Mouse (Mus musculus): ENCODE results near the gene Rabgap1l. TPM values are rescaled to one million over a fixed set of nuclear protein-coding genes. Genes with fewer than 3 reads are reported as not detected.
A peak's percentile ranks its signal among the peaks of the same experiment; 100 is the strongest.
"Not testable (repeated sequence)": the region's sequence is repeated elsewhere in the genome, so short reads cannot be mapped to it uniquely, and the experiment has no call there.

The Rabgap1l gene
- polyA plus RNA-seq, 1 experiment from 2014 or later, result 41.7 TPM

DNA sequence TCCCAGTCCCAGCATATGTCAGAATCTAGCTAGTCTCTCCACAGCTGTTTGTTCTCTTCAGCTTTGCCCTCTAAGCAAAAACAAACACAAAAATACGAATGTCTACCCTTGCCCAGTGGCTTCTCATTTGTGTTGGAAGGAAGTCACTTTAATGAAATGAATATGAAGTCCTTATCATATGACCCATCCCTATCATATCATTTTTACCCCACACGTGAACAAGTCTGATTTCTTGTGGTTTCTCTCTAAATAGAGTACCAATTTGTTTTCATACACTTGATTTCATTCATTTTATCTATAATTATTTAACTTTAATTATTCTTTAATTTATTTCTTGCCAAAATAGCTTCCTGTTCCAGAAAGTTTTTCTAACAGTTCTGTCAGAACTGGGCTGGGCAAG lies 341.3 kb downstream of the Rabgap1l start:
- no peak for ATAC-seq (ENCODE audit: low FRiP score)
- Histone ChIP-seq H3K4me1 (replicated peaks; ENCODE audit: control insufficient read depth, insufficient read depth, low read length) (no peaks in the 10 kb centered on the region), H3K4me2 (replicated peaks) (no peak overlapping the region), H3K36me3 (replicated peaks; ENCODE audit: control insufficient read depth, insufficient read depth) (no peaks in the 10 kb centered on the region), H3K27me3 (ENCODE audit: control insufficient read depth, insufficient read depth, low read length) (no peaks in the 10 kb centered on the region), H3K9me3 (ENCODE audit: control insufficient read depth, low read length) (no peaks in the 10 kb centered on the region), H3K4me3 (replicated peaks; ENCODE audit: low read length) (no peak overlapping the region), H3K27ac (no peak overlapping the region), H3K9ac (no peak overlapping the region)
- WGBS, result 79% methylated on average over 2 of the region's 2 CpGs
- DNase-seq (ENCODE audit: low spot score), result no peak

DNA sequence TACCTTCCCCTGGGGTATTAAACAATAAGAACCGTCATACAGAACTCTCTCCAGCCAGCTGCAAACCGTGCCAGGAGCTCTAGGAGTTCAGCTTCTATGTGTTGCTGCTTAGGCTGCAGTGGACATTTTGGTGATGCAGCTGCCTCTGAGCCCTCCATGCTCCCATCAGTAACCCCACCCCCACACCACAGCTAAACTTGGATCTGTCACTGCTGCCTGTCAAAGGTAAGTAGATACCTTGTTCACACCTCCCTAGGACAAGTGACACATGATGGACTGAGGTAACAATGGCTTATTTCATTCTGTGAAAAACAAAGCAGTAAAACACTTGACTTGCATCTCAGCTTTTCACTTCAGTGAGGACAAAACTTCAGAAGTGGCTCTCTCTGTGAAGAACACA lies 344.3 kb downstream of the Rabgap1l start:
- H3K27me3 ChIP-seq (ENCODE audit: control insufficient read depth, insufficient read depth, low read length), result no peaks in the 10 kb centered on the region
- no peak for ATAC-seq (ENCODE audit: low FRiP score)
- 53% methylated on average over 2 of the region's 2 CpGs for WGBS
- no peaks in the 10 kb centered on the region for H3K9me3 ChIP-seq (ENCODE audit: control insufficient read depth, low read length)
- no peak overlapping the region for H3K4me3 ChIP-seq (replicated peaks; ENCODE audit: low read length)
- no peaks in the 10 kb centered on the region for H3K36me3 ChIP-seq (replicated peaks; ENCODE audit: control insufficient read depth, insufficient read depth)
- H3K4me2 ChIP-seq (replicated peaks), result no peak overlapping the region
- no peaks in the 10 kb centered on the region for H3K4me1 ChIP-seq (replicated peaks; ENCODE audit: control insufficient read depth, insufficient read depth, low read length)
- DNase-seq (ENCODE audit: low spot score), result no peak
- H3K9ac ChIP-seq, result no peak overlapping the region
- no peak overlapping the region for H3K27ac ChIP-seq

DNA sequence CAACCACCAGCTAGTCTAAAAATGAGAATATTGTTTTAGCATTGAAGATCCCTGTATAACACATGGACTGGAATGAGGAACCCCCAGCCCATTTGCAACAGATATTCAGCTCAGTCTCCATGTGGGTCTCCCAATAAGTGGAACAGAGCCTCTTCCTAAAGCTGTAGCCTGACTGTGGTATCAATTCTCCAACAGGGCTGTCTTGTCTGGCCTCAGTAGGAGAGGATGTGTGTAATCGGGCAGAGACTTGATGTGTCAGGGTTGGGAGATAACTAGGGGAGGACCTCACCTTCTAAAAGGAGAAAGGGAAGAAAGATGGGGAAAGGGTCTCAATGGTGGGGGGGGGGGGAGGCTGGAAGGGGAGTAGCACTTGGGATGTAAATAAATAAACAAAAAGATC lies 346.2 kb downstream of the Rabgap1l start:
- WGBS, result 79% methylated on average over 1 of the region's 1 CpGs
- Histone ChIP-seq H3K4me3 (replicated peaks; ENCODE audit: low read length) (no peak overlapping the region), H3K9ac (no peak overlapping the region), H3K9me3 (ENCODE audit: control insufficient read depth, low read length) (no peaks in the 10 kb centered on the region), H3K4me1 (replicated peaks; ENCODE audit: control insufficient read depth, insufficient read depth, low read length) (no peaks in the 10 kb centered on the region), H3K4me2 (replicated peaks) (no peak overlapping the region), H3K27ac (no peak overlapping the region), H3K27me3 (ENCODE audit: control insufficient read depth, insufficient read depth, low read length) (no peaks in the 10 kb centered on the region), H3K36me3 (replicated peaks; ENCODE audit: control insufficient read depth, insufficient read depth) (no peaks in the 10 kb centered on the region)
- ATAC-seq (ENCODE audit: low FRiP score) (no peak), DNase-seq (ENCODE audit: low spot score) (no peak)

DNA sequence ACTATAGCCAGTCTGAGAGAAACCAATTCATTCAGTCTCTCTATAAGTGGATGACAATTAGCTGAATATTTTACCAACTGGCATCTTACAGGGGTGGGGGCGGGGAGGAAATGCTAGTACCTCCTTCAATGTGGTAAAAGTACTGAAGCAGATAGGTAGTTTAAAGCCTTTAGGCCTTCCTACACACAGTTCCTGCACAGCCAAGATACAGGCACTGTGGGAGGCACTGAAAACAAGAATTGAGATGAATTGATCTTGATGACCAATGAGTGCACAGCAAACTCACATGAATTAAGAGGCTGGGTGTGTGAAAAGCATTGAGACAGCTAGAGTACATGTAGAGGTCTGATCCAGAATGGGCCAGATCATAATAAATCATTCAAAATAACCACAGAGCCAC lies 349.5 kb downstream of the Rabgap1l start:
- Histone ChIP-seq H3K9me3 (ENCODE audit: control insufficient read depth, low read length) (no peaks in the 10 kb centered on the region), H3K4me2 (replicated peaks) (no peak overlapping the region), H3K9ac (no peak overlapping the region), H3K4me3 (replicated peaks; ENCODE audit: low read length) (no peak overlapping the region), H3K36me3 (replicated peaks; ENCODE audit: control insufficient read depth, insufficient read depth) (no peaks in the 10 kb centered on the region), H3K27ac (no peak overlapping the region), H3K4me1 (replicated peaks; ENCODE audit: control insufficient read depth, insufficient read depth, low read length) (no peaks in the 10 kb centered on the region), H3K27me3 (ENCODE audit: control insufficient read depth, insufficient read depth, low read length) (no peaks in the 10 kb centered on the region)
- ATAC-seq (ENCODE audit: low FRiP score) (no peak), DNase-seq (ENCODE audit: low spot score) (no peak)
- 77% methylated on average over 1 of the region's 1 CpGs for WGBS

DNA sequence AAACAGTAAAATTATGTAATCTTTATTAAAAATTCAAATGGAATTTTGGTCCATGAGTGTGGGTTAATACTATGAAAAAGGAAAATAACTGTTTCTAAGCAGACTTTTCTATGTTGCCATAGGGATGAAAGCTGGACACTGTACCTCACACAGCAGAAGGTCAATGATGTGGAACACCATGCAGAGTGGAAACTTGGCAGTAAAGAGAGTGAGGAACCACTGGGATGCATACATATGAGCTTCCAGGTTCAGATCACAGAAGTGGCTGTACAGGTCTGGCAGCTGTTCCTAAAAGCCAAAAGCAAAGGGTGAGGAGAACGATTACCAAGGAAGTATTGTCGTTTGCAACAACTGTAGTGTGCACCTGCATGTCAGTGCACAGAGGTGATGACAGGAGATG lies 351.3 kb downstream of the Rabgap1l start:
- ATAC-seq (ENCODE audit: low FRiP score) (peak; percentile 83), DNase-seq (ENCODE audit: low spot score) (peak; percentile 42)
- Histone ChIP-seq H3K4me3 (replicated peaks; ENCODE audit: low read length) (no peak overlapping the region), H3K27ac (no peak overlapping the region), H3K36me3 (replicated peaks; ENCODE audit: control insufficient read depth, insufficient read depth) (no peaks in the 10 kb centered on the region), H3K27me3 (ENCODE audit: control insufficient read depth, insufficient read depth, low read length) (no peaks in the 10 kb centered on the region), H3K9me3 (ENCODE audit: control insufficient read depth, low read length) (no peaks in the 10 kb centered on the region), H3K9ac (no peak overlapping the region), H3K4me2 (replicated peaks) (no peak overlapping the region), H3K4me1 (replicated peaks; ENCODE audit: control insufficient read depth, insufficient read depth, low read length) (no peaks in the 10 kb centered on the region)
- WGBS, result 71% methylated on average over 2 of the region's 2 CpGs

DNA sequence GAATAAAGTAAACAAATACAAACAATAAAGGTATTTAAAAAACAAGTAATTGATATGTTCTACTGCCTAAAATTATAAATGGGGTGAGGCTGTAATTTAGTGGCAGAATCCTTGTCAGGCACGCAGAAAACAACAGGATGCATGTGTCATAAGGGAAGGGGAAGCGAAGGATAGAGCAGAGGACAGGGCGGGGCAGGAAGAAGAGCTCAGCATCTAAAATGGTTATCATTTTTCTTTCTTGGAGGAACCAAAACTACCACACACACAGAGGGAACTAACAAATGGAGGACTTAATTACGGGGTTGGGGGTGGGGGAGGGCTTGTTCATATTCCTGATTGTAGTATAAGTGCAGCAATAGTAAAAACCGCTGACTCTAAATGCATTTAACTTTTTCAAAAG lies 351.9 kb downstream of the Rabgap1l start:
- Histone ChIP-seq H3K9ac (no peak overlapping the region), H3K4me1 (replicated peaks; ENCODE audit: control insufficient read depth, insufficient read depth, low read length) (no peaks in the 10 kb centered on the region), H3K9me3 (ENCODE audit: control insufficient read depth, low read length) (no peaks in the 10 kb centered on the region), H3K4me2 (replicated peaks) (no peak overlapping the region), H3K36me3 (replicated peaks; ENCODE audit: control insufficient read depth, insufficient read depth) (no peaks in the 10 kb centered on the region), H3K4me3 (replicated peaks; ENCODE audit: low read length) (no peak overlapping the region), H3K27ac (no peak overlapping the region), H3K27me3 (ENCODE audit: control insufficient read depth, insufficient read depth, low read length) (no peaks in the 10 kb centered on the region)
- ATAC-seq (ENCODE audit: low FRiP score), result no peak
- no peak for DNase-seq (ENCODE audit: low spot score)
- 85% methylated on average over 5 of the region's 5 CpGs for WGBS

DNA sequence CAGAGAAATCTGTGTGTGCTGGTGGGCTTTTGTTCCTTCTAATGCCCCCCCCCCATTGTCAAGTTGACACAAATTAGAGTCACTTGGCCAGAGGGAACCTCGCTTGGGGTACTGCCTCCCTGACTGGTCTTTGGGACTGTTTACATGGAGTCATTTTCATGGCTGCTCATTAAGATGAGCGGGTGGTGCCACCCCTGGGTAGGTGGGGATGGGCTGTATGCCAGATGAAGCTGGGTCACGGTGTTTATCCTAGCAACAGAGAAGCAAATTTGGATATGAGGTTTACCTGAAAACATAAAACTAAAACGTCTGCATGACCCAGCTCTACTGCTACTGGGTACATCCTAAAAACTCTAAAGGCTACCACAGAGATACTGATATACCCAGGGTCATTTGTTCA lies 354.2 kb downstream of the Rabgap1l start:
- H3K36me3 ChIP-seq (replicated peaks; ENCODE audit: control insufficient read depth, insufficient read depth), result no peaks in the 10 kb centered on the region

DNA sequence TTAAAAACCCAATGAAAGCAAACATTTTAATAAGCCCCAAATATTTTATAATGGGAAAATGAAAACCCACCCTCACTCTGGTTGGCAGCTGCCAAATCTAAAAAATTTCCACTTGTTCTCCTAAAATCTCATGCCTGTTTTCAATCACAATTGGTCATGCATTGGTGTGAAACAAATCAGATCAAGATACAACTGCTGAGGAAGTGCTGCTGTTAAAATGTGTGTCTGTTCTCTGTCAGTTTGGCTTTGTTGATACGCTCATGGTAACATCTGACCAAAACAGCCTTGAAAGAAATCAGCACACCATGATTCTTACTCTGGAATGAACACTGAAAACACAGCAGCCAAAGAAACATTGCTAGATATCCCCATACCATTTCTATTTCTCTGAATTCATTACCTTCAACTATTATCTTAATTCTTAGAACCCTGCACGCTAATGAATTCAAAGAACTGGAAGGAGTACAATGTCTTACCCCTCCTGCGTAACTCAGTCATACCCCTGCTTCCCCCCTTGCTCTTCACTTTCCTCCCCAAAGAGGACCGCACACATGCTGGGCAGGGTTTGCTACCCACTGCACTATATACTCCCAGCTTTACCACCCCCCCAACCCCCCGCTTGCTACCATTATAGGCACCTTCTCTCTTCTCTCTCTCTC lies 375.7 kb downstream of the Rabgap1l start:
- H3K4me3 ChIP-seq (replicated peaks; ENCODE audit: low read length), result no peak overlapping the region
- H3K9ac ChIP-seq, result no peak overlapping the region
- H3K4me1 ChIP-seq (replicated peaks; ENCODE audit: control insufficient read depth, insufficient read depth, low read length), result no peaks in the 10 kb centered on the region
- H3K36me3 ChIP-seq (replicated peaks; ENCODE audit: control insufficient read depth, insufficient read depth), result no peaks in the 10 kb centered on the region
- H3K27ac ChIP-seq, result no peak overlapping the region
- H3K27me3 ChIP-seq (ENCODE audit: control insufficient read depth, insufficient read depth, low read length), result no peaks in the 10 kb centered on the region
- no peaks in the 10 kb centered on the region for H3K9me3 ChIP-seq (ENCODE audit: control insufficient read depth, low read length)
- no peak overlapping the region for H3K4me2 ChIP-seq (replicated peaks)
- ATAC-seq (ENCODE audit: low FRiP score) (no peak), DNase-seq (ENCODE audit: low spot score) (no peak)
- 50% methylated on average over 5 of the region's 5 CpGs for WGBS

More for the DNA sequence above, 354.2 kb downstream of the Rabgap1l start:
- H3K27me3 ChIP-seq (ENCODE audit: control insufficient read depth, insufficient read depth, low read length), result no peaks in the 10 kb centered on the region
- DNase-seq (ENCODE audit: low spot score) (no peak), ATAC-seq (ENCODE audit: low FRiP score) (no peak; the same call in 1 of the 2 replicates)
- no peak overlapping the region for H3K4me3 ChIP-seq (replicated peaks; ENCODE audit: low read length)
- H3K4me1 ChIP-seq (replicated peaks; ENCODE audit: control insufficient read depth, insufficient read depth, low read length), result no peaks in the 10 kb centered on the region
- H3K27ac ChIP-seq, result no peak overlapping the region
- H3K4me2 ChIP-seq (replicated peaks), result no peak overlapping the region
- WGBS, result 64% methylated on average over 4 of the region's 4 CpGs
- no peaks in the 10 kb centered on the region for H3K9me3 ChIP-seq (ENCODE audit: control insufficient read depth, low read length)
- no peak overlapping the region for H3K9ac ChIP-seq

DNA sequence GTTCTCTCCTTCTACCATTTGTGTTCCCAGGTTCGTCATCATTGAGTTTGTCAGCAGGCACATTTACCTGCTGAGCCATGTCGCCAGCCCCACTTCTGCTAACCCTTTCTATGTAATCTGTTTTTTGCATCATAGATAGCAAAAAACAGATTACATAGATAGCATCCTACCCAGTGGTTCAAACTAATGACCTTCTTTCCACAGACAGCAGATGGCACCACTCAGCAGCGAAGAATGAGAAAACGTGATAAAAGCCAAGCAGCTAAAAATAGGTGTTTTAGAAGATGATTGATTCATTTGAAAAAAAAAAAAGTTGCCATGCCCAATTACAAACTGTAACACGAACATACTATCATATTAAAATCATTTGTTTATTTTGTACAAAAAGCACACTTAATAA lies 382.2 kb downstream of the Rabgap1l start:
- H3K36me3 ChIP-seq (replicated peaks; ENCODE audit: control insufficient read depth, insufficient read depth), result no peaks in the 10 kb centered on the region
- no peak overlapping the region for H3K9ac ChIP-seq
- no peaks in the 10 kb centered on the region for H3K27me3 ChIP-seq (ENCODE audit: control insufficient read depth, insufficient read depth, low read length)
- H3K4me2 ChIP-seq (replicated peaks), result no peak overlapping the region
- H3K9me3 ChIP-seq (ENCODE audit: control insufficient read depth, low read length), result no peaks in the 10 kb centered on the region
- H3K4me3 ChIP-seq (replicated peaks; ENCODE audit: low read length), result no peak overlapping the region
- DNase-seq (ENCODE audit: low spot score) (peak; percentile 66), ATAC-seq (ENCODE audit: low FRiP score) (peak; percentile 71; the same call in 1 of the 2 replicates)
- no peak overlapping the region for H3K27ac ChIP-seq
- WGBS, result 42% methylated on average over 5 of the region's 5 CpGs
- H3K4me1 ChIP-seq (replicated peaks; ENCODE audit: control insufficient read depth, insufficient read depth, low read length), result no peaks in the 10 kb centered on the region

DNA sequence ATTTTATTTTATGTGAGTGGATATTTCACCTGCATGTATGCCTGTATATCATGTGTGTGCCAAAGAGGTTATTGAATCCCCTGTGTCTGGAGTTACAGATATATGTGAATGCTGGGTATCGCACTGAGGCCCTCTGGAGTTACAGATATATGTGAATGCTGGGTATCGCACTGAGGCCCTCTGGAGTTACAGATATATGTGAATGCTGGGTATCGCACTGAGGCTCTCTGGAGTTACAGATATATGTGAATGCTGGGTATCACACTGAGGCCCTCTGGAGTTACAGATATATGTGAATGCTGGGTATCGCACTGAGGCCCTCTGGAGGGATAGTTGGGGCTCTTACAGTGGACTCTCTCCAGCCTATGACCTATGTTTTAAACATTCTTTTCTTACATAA lies 383.3 kb downstream of the Rabgap1l start:
- not testable (repeated sequence) for ATAC-seq (ENCODE audit: low FRiP score); H3K9me3 ChIP-seq (ENCODE audit: control insufficient read depth, low read length); H3K36me3 ChIP-seq (replicated peaks; ENCODE audit: control insufficient read depth, insufficient read depth); H3K27ac ChIP-seq; H3K9ac ChIP-seq; DNase-seq (ENCODE audit: low spot score); H3K4me1 ChIP-seq (replicated peaks; ENCODE audit: control insufficient read depth, insufficient read depth, low read length); H3K27me3 ChIP-seq (ENCODE audit: control insufficient read depth, insufficient read depth, low read length); H3K4me3 ChIP-seq (replicated peaks; ENCODE audit: low read length); H3K4me2 ChIP-seq (replicated peaks)
- 98% methylated on average over 4 of the region's 4 CpGs for WGBS

Data from hindbrain, embryonic 14.5 days (tissue).